Mouse (Mus musculus) bone marrow, adult 2 months (tissue): ENCODE results near the gene Tnfrsf25. TPM values are rescaled to one million over a fixed set of nuclear protein-coding genes. Genes with fewer than 3 reads are reported as not detected.

Experiments used
- H3K27ac ChIP-seq: fragments of 200-500 bp; 2 replicates; pipeline ENCODE4 v1.5.1; 2012; ENCODE audit warnings: low read depth, mild to moderate bottlenecking, control low read depth, inconsistent platforms, low read length; ENCODE audit not compliant: control insufficient read depth, poor library complexity, insufficient read depth
- H3K4me1 ChIP-seq: fragments of 200-500 bp; 2 replicates; pipeline ENCODE4 v1.6.1; 2011; ENCODE audit warnings: low read length; ENCODE audit not compliant: control insufficient read depth, insufficient read depth
- H3K4me3 ChIP-seq: fragments of 200-500 bp; replicated peaks from 2 replicates; pipeline ENCODE3; 2011; ENCODE audit warnings: mild to moderate bottlenecking, low read depth, low read length, control low read depth; ENCODE audit not compliant: control insufficient read depth
- CTCF ChIP-seq: fragments of 200-500 bp; IDR thresholded peaks from 2 replicates; pipeline ENCODE4 v1.5.1; 2011; ENCODE audit warnings: low read length, control low read depth; ENCODE audit not compliant: control insufficient read depth, insufficient read depth
- POLR2A ChIP-seq: fragments of 200-500 bp; IDR thresholded peaks from 2 replicates; pipeline ENCODE4 v1.6.1; 2011; ENCODE audit warnings: low read depth, mild to moderate bottlenecking, control low read depth, low read length, borderline replicate concordance; ENCODE audit not compliant: control insufficient read depth
- WGBS: fragments of 180-500 bp; shearing (Covaris S2); methylation state at CpG from one replicate; pipeline ENCODE4 v1.1.7; 2018; 5-methylcytosine and 5-hydroxymethylcytosine counted together
- polyA plus RNA-seq: library from polyadenylated mRNA; stranded (reverse); fragments of >200 nt; gene quantifications from 2 replicates; pipeline ENCODE4 v1.2.4, GENCODE M21; 2011; ENCODE audit warnings: low replicate concordance; ENCODE audit not compliant: missing spikeins, insufficient read depth, insufficient read length

Tnfrsf25 gene
- polyA plus RNA-seq, 1 experiment: 3.3 TPM

DNA sequence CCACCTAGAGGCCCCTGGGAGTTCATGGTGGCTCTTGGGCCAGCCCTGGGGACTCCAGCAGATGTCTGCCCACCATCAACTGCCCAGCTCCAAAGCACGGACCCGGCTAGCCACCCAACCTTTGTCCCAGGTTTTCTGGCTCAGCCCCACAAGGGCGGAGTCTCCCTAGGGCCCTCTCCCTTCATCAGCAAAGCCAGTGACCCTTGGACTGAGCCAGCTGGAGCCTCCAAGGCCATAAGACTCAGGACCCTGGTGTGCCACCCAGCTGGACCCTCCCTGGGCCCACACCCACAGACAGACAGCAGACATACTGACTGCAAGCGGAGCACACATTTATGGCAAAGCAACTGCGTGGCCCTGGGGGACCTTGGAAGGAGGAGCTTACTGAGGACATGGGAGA lies 13.1 kb downstream of the Tnfrsf25 start:
- H3K4me1 ChIP-seq: no peaks in the 10 kb centered on the region
- H3K27ac ChIP-seq: no peak overlapping the region
- no peak for TF ChIP-seq CTCF
- TF ChIP-seq POLR2A: no peak
- 76% methylated on average over 5 of the region's 5 CpGs for WGBS
- H3K4me3 ChIP-seq: no peak overlapping the region

DNA sequence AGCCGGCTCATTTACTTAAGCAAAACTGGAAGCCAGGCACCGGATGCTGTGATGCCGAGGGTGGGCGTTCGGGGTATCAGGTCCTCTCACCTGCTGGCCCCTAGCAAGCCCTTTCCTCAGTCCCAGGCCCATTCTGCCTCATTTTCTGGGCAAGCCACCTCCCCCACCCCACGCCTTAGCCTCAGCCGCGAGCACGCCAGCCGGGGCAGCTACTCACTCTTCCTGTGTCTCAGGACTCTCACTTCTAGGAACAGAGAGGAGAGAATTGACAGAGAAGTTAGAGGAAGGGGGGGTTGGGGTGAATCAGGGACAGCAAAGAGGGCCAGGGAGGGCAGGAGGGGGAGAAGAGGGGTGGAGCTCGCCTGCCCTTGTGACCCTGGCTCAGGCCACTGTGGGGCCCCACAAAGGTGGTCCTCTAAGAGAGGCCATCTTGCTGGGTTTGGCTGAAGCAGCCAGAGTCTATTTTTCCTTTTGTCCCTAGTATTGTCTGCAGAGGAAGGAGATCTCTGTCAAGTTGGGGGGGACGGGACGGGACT lies 13.7 kb downstream of the Tnfrsf25 start:
- no peak overlapping the region for H3K27ac ChIP-seq
- no peak for TF ChIP-seq POLR2A
- H3K4me1 ChIP-seq: no peaks in the 10 kb centered on the region
- 43% methylated on average over 13 of the region's 13 CpGs for WGBS
- H3K4me3 ChIP-seq: no peak overlapping the region

DNA sequence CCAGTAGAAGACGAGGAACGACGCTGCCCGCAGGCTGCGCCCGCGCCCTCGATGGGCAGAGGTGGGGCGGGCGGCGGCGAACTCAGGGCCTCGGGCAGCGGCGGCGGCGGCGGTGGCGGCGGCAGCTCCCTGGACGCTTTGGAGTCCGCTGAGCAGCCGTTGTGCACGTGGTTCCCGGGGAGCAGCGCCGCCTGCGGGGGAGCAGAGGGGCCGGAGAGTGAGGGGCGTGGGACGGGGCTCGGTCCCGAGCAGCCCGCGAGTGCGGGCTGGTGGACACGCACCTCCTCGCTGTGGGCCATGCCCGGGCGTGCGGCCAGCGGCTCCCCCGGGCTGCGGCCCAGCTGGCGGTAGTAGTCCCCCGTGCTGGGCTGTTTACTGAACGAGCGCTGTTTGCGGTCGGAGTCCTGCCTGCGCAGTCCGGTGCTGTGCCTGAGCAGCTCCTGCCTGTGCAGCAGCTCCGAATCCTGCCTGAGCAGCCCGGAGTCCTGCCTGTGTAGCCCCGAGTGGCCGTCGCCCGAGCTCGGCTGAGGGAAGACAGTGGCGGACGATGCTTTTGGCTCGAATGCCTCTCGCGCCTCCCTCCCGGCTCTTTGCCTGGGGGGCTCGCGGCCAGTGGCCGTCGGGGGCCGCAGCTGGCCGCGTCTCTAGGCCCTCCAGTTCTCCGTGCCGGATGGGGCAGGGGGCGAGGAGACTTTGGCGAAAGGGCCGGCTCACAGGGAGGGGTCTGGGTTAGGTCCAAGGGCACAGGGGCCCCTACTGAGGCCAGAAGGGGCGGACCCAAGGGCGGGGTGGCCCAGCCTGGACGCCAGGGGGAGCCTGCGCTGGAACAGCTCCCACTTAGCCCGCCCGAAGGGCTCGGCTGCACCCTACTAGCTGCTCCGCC lies 15.3 kb downstream of the Tnfrsf25 start:
- TF ChIP-seq CTCF: peak; percentile 21; the same call in 1 of the 2 replicates
- no peak for TF ChIP-seq POLR2A
- H3K4me1 ChIP-seq: no peaks in the 10 kb centered on the region
- under 1% methylated on average over 85 of the region's 85 CpGs for WGBS
- no peak overlapping the region for H3K4me3 ChIP-seq
- no peak overlapping the region for H3K27ac ChIP-seq

DNA sequence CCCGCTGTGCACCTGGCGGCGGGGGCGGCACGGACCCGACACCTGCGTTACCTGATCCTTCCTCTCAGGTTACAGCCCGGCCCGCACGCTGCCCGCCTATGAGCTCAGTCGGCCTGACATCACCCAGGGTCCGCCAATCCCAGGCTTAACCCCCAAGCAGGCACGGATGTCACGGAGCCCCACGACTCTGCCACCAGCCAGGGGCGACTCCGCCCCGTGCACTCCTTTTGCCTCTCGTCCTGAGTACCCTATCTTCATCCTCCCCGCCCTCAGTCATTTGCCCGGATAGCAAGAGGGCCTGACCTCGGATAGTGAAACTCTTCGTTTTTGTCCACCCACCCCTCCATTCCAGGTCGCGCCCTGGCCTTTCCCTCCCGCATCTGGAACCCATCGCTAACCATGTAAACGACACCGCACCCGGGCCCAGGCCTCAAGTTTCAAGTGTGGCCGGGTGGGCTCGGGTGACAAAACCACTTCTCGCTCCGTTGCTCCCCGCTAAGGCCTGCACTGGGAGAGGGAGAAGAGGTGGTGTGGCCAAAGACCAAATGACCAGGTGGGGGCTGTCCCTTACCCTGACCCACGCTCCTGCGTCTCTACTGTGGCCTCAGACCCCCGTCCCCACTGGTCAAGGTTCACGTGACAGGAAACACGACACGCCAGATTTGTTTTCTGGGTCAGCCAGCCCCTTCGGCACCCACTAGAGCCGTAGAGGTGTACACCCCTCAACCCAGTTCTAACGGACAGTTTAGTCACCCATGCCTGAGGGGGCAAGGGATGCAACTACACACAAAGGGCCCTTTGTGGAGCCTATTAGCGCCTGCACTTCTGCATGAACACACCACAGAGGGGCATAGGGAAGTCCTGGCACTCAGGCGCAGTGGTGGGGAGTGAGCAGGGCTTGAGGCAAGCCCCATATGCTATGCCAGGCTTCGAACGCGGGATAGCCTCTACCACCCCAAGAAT lies 16.4 kb downstream of the Tnfrsf25 start:
- no peak overlapping the region for H3K27ac ChIP-seq
- no peaks in the 10 kb centered on the region for H3K4me1 ChIP-seq
- H3K4me3 ChIP-seq: no peak overlapping the region
- WGBS: 13% methylated on average over 50 of the region's 50 CpGs
- TF ChIP-seq CTCF (no peak), POLR2A (no peak)

DNA sequence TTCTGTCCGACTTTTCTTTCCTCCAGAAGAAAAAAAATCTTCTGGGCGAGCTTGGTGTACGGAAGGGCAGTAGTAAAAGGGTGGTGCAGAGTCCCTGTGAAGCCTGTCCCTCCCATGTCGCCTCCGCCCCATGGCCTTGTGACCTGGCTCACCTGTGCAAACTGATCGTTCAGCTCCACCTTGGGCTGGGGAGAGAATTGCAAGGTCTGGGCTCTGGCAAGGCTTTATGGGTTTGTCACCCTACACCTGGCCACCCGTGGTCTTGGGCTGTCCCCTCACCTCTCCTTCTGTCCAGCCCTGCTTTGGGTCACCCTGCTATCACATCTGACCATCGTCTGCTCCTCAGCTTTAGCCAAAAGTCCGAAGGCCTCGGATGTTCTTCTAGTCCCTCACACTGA lies 17.0 kb downstream of the Tnfrsf25 start:
- Histone ChIP-seq H3K4me3 (no peak overlapping the region), H3K4me1 (no peaks in the 10 kb centered on the region), H3K27ac (no peak overlapping the region)
- TF ChIP-seq POLR2A: no peak
- no peak for TF ChIP-seq CTCF
- 61% methylated on average over 10 of the region's 10 CpGs for WGBS

DNA sequence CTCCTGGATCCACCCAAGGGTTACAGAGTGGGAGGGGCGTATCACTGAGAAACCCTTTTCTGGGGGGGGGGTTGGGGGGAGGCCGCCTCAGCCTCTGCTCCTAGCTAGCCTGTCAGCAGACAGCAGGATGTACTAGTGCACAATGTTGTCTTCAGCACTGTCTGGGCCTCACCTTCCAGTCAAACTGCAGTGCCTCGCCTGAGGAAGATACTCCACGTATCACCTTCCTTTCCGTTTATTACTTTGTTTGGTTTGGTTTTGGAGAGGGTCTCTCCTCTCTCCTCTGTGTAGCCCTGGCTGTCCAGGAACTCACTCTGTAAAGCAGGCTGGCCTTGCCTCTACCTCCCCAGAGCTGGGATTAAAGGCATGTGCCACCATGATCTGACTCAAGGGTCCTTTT lies 17.5 kb downstream of the Tnfrsf25 start:
- Histone ChIP-seq H3K4me1 (peaks cover under 1% of the 10 kb centered on the region; the same call in 1 of the 2 replicates), H3K27ac (no peak overlapping the region), H3K4me3 (no peak overlapping the region)
- 70% methylated on average over 5 of the region's 5 CpGs for WGBS
- TF ChIP-seq CTCF: no peak

DNA sequence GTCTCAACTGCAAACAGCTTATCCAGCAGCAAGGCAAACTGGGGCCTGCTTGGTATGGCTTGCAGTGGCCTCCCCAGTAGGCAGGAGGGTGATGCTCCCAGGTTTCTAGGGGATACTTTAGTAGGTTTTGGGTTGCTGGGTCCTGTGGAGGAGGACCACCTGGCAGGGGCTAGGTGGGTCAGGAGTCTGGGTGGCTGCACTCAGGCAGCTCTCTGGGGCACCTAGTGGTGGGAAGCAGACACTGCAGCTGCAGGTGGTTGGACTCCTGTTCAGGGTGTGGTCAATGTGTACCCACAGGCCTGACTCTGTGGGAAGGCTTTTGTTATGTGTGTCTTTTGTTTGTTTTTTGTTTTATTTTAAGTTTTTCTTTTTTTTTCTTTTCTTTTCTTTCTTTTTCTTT lies 18.8 kb downstream of the Tnfrsf25 start:
- no peak overlapping the region for H3K27ac ChIP-seq
- peaks cover 4% of the 10 kb centered on the region for H3K4me1 ChIP-seq
- H3K4me3 ChIP-seq: no peak overlapping the region
- no peak for TF ChIP-seq POLR2A
- peak; percentile 77 for TF ChIP-seq CTCF

DNA sequence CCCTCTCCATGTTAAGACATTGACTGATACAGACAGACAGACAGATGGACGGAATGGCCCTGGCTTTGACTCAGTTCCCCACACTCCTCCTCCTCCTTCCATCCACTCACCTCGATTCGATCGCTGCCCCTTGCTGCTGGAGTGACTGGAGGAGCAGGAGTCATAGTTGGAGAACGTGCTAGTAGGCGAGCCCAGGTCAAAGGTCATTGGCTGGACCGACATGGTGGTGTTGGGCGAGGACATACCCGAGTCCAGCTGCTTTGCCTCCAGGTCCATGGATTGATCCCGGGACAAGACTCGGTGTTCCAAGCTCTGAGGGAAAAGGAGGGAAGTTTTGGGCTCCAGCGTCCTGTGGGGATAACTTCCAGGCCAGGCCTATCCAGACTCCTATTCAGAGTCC lies 19.6 kb downstream of the Tnfrsf25 start:
- peaks cover 4% of the 10 kb centered on the region for H3K4me1 ChIP-seq
- no peak for TF ChIP-seq CTCF
- TF ChIP-seq POLR2A: no peak
- WGBS: 85% methylated on average over 12 of the region's 12 CpGs
- no peak overlapping the region for H3K27ac ChIP-seq
- no peak overlapping the region for H3K4me3 ChIP-seq
